Mouse (Mus musculus): ENCODE results near the gene Ttn. TPM values are rescaled to one million over a fixed set of nuclear protein-coding genes. Genes with fewer than 3 reads are reported as not detected.
A peak's percentile ranks its signal among the peaks of the same experiment; 100 is the strongest.

The Ttn gene
- polyA plus RNA-seq, 1 experiment = 0.04 TPM

DNA sequence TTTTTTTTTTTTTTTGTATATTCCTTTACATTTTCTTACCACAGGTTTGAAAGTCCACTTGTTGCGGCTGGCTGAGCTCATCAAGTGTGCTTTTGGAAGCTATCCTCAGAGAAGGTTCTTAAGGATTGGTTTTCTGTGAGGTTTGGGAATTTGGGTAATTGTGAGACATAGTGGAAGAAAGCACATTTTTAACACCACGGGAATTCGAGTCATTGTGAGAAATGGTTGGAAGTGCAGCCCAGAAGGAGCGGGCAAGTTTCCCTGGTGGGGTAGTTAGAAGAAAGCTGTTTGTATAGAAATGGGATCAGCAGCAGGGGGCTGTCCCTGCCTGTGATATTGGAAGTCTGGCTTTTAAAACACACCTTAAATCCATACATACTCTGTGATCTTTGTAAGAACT is 306.4 kb downstream of the Ttn start:
- H3K4me1 ChIP-seq (ENCODE audit: control insufficient read depth, insufficient read depth, low read length) = 0 out of 2 replicates have a peak, but pooled peaks cover 4% of the 10 kb centered on the region
- TF ChIP-seq POLR2A (IDR thresholded peaks at IDR 0.05; ENCODE audit: low read depth, low read length) (no peak), CTCF (IDR thresholded peaks at IDR 0.05; ENCODE audit: borderline replicate concordance, insufficient read depth, low read length) (no peak)
- peak overlapping the region; percentile 99 for H3K4me3 ChIP-seq (ENCODE audit: insufficient read depth, low read length)
- peak overlapping the region; percentile 74 for H3K27ac ChIP-seq (ENCODE audit: insufficient read depth, low read length)

DNA sequence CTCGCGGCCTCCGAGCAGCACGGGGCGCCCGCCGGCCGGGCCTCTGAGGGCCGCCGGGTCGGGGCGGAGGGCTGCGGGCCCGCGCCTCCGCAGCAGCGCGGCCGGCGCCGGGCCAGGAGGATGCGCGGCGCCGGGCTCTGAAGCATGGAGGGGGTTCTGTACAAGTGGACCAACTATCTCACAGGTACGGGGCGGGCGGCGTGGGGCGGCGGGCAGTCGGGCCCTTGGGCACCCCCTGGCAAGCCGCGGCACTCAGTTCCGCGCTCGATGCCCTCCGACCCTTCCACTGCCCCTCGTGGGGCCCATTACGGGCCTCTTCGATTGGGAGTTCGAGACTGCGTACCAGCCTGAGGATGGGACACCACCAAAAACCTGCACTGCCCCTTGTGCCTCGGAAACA is 306.9 kb downstream of the Ttn start:
- TF ChIP-seq CTCF (IDR thresholded peaks at IDR 0.05; ENCODE audit: borderline replicate concordance, insufficient read depth, low read length) (no peak), POLR2A (IDR thresholded peaks at IDR 0.05; ENCODE audit: low read depth, low read length) (no peak)

DNA sequence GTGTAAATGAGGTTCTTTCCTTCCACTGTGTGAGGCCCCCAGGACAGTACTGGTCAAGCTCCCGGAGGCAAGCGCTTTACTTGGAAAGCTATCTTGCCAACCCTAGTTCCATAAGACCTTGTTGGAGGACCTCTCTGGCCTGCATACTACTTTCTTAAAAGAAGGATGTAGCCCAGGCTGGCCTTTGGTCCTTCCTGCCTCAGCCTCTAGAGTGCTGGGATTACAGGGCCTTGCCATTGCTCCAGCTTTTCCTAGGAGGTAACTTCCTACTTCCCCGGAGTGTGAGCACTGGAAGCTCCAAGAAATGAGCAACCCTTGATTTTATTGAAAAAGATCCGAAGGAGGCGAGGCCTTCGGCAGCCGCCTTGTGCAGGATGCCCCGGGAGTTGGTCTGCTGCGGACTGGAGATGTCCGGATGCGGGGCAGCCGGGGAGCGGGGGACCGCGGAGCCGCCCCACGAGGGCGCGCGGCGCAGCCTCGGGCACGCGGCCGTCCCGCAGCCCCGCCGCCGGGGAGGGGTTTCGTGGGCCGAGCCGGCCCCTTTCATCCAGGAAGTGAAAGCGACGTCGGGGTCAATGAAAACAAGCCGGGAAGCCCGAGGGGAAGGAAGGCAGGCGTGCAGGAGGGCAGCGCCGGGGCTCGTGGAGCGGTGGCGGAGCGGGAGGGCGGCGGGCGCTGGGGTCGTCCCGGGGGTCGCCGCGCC is 307.5 kb downstream of the Ttn start, which contains the start of gene Plekha3:
Plekha3 (plus strand) TSS at position 557 of the 703 bp plus-strand sequence.
- TF ChIP-seq POLR2A (IDR thresholded peaks at IDR 0.05; ENCODE audit: low read depth, low read length) (peak; percentile 68), CTCF (IDR thresholded peaks at IDR 0.05; ENCODE audit: borderline replicate concordance, insufficient read depth, low read length) (no peak)
- 0 out of 2 replicates have a peak, but pooled peaks cover 4% of the 10 kb centered on the region for H3K4me1 ChIP-seq (ENCODE audit: control insufficient read depth, insufficient read depth, low read length)
- H3K4me3 ChIP-seq (ENCODE audit: insufficient read depth, low read length) = peak within 1 kb of the TSS; percentile 99
- peak within 1 kb of the TSS; percentile 74 for H3K27ac ChIP-seq (ENCODE audit: insufficient read depth, low read length)

More for the DNA sequence above, 306.9 kb downstream of the Ttn start:
- peak overlapping the region; percentile 99 for H3K4me3 ChIP-seq (ENCODE audit: insufficient read depth, low read length)
- no peak overlapping the region for H3K27ac ChIP-seq (ENCODE audit: insufficient read depth, low read length)
- H3K4me1 ChIP-seq (ENCODE audit: control insufficient read depth, insufficient read depth, low read length) = 0 out of 2 replicates have a peak, but pooled peaks cover 4% of the 10 kb centered on the region

DNA sequence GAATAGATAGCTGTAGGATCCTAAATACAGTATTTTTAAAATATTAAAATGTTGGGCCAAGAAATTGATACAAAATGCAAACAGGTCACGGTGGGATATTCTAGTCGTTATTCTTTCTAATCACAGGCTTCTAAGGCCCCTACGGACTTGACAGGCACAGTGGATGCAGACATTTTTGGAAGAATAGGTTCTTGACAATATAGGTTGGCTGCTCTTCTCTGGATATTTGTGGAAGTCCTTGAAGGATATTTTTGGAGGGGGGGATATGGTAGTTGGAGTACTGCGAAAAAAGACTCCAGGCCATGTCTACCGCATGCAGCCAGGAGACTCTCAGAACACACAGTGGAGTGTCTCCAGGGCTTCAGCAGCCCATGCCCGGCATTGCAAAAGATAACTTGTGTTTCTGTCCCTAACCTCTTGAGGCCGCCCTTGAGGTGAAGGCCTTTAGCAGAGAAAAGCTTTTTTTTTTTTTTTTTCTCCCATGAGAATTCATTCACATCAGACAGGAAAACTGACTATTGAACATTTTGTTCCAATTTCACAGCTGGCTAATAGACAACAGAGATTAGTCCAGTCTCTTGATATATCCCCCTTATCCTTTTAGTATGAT is 308.8 kb downstream of the Ttn start:
- TF ChIP-seq POLR2A (IDR thresholded peaks at IDR 0.05; ENCODE audit: low read depth, low read length) (no peak), CTCF (IDR thresholded peaks at IDR 0.05; ENCODE audit: borderline replicate concordance, insufficient read depth, low read length) (no peak)
- Histone ChIP-seq H3K4me3 (ENCODE audit: insufficient read depth, low read length) (no peak overlapping the region), H3K4me1 (ENCODE audit: control insufficient read depth, insufficient read depth, low read length) (0 out of 2 replicates have a peak, but pooled peaks cover 4% of the 10 kb centered on the region), H3K27ac (ENCODE audit: insufficient read depth, low read length) (no peak overlapping the region)

DNA sequence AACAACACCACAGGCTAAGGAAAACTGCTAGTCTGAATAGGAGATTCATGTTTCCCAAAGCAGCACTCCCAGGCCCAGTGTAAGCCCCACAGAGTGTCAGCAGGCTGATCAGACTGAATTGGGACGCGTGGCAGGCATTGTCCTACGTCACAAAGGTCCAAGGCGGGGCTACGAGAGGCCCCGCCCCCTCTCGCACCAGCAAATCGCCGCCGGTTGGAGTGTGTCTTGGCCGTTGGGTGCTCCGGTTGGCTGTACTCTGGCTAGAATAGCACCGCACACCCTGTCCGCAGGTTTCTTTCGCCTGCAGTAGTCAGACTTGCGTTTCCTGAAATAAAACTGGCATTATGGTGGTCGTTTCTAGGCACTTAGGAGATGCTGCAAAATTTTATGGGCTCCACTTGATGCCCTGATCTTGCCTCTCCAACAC is 309.4 kb downstream of the Ttn start, which contains the start of gene Fkbp7:
Fkbp7 (minus strand) TSS at position 151 of the 427 bp plus-strand sequence.
- TF ChIP-seq CTCF (IDR thresholded peaks at IDR 0.05; ENCODE audit: borderline replicate concordance, insufficient read depth, low read length) (no peak), POLR2A (IDR thresholded peaks at IDR 0.05; ENCODE audit: low read depth, low read length) (peak; percentile 99)
- peak within 1 kb of the TSS; percentile 76 for H3K27ac ChIP-seq (ENCODE audit: insufficient read depth, low read length)
- H3K4me1 ChIP-seq (ENCODE audit: control insufficient read depth, insufficient read depth, low read length) = 0 out of 2 replicates have a peak, but pooled peaks cover 4% of the 10 kb centered on the region
- H3K4me3 ChIP-seq (ENCODE audit: insufficient read depth, low read length) = peak within 1 kb of the TSS; percentile 55

DNA sequence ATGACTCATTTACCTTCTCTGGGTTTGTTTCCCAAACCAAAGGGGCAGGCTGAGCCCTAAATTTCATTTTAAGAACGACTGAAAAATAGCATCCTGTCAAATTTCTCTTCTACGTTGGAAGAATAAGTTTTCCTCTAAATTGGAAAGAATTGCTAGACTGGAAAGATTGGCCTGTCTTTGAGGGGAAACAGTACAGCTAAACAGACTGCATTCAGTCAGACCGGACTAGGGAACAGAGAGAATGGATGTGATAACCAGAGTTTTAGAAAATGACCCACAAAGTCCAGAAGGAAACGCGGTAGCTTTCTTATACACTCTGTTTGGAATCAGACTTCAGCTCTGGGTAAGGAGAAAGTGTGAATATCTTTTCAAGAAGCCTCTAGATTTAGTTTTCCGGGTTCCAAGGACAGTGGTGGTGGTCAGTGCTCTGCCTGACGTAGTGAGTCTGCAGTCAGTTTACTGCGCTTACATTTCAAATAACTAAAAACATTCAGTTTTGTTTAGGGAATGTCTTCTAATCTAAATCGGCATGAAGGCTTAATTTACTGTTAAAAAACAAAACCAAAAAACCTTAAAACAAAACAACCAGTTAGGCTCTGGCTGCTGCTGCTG is 310.1 kb downstream of the Ttn start:
- Histone ChIP-seq H3K4me1 (ENCODE audit: control insufficient read depth, insufficient read depth, low read length) (peaks cover 8% of the 10 kb centered on the region; the same call in 1 of the 2 replicates), H3K27ac (ENCODE audit: insufficient read depth, low read length) (peak overlapping the region; percentile 76), H3K4me3 (ENCODE audit: insufficient read depth, low read length) (peak overlapping the region; percentile 55)
- TF ChIP-seq CTCF (IDR thresholded peaks at IDR 0.05; ENCODE audit: borderline replicate concordance, insufficient read depth, low read length) (no peak), POLR2A (IDR thresholded peaks at IDR 0.05; ENCODE audit: low read depth, low read length) (no peak)

DNA sequence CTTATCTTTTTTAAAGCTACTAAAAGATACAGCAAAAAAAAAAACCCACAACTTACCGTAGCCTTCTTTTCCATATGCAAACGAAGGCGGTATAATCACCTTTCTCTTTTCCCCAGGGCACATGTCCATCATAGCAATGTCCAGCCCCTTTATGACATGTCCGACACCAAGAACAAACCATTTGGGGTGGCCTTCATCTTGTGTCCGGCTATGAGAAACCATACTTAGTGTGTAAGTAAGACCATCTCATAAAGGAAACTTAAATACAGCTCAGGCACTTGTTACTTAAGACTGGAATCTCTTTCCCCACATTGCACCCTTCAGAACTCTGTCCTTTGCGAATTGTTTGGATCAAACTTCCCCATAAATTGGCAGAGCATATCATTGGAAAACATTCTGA is 310.7 kb downstream of the Ttn start:
- H3K4me3 ChIP-seq (ENCODE audit: insufficient read depth, low read length) = peak overlapping the region; percentile 55
- TF ChIP-seq POLR2A (IDR thresholded peaks at IDR 0.05; ENCODE audit: low read depth, low read length) = no peak
- TF ChIP-seq CTCF (IDR thresholded peaks at IDR 0.05; ENCODE audit: borderline replicate concordance, insufficient read depth, low read length) = no peak
- peak overlapping the region; percentile 76; the same call in 1 of the 2 replicates for H3K27ac ChIP-seq (ENCODE audit: insufficient read depth, low read length)
- H3K4me1 ChIP-seq (ENCODE audit: control insufficient read depth, insufficient read depth, low read length) = peaks cover 8% of the 10 kb centered on the region; the same call in 1 of the 2 replicates

DNA sequence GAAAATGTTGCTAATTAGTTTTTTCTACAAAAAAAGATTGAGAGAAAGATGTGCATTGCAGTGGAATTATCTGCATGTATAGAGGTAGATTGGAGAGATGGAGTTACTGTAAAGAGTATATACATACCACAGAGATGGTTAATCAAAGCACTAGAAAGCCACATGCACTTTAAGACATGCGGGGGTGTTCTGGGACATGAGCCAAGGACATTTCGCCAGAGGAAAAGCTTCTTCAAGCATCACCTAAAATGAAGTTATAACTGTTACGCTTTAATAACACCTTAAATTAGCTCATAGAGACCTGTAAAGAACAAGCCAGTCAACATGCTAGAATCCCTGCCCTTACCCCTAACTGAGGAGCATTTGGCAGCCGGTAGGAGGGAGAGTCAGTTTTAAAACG is 315.1 kb downstream of the Ttn start:
- TF ChIP-seq POLR2A (IDR thresholded peaks at IDR 0.05; ENCODE audit: low read depth, low read length) = no peak
- no peak for TF ChIP-seq CTCF (IDR thresholded peaks at IDR 0.05; ENCODE audit: borderline replicate concordance, insufficient read depth, low read length)
- H3K4me1 ChIP-seq (ENCODE audit: control insufficient read depth, insufficient read depth, low read length) = peaks cover 5% of the 10 kb centered on the region; the same call in 1 of the 2 replicates
- no peak overlapping the region for H3K27ac ChIP-seq (ENCODE audit: insufficient read depth, low read length)

DNA sequence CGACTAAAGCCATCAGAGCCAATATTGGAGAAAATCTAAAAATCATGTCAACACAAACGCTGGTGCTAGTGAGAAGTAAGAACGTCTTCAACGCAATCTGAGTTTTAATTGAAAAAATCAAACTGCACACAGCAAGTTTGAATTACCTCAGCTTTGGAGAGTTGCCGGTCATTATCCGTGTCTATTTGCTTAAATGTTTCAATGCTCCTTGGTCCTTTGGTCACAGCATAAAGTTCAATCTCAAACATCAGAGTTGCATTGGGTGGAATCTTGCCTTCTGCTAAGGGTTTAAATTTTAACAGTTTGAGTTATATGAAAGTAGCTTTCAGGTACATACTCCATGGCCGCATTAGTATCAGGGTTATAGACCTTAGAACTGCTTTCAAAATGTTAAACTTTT is 316.8 kb downstream of the Ttn start:
- TF ChIP-seq CTCF (IDR thresholded peaks at IDR 0.05; ENCODE audit: borderline replicate concordance, insufficient read depth, low read length) (no peak), POLR2A (IDR thresholded peaks at IDR 0.05; ENCODE audit: low read depth, low read length) (no peak)
- Histone ChIP-seq H3K27ac (ENCODE audit: insufficient read depth, low read length) (no peak overlapping the region), H3K4me1 (ENCODE audit: control insufficient read depth, insufficient read depth, low read length) (peaks cover 5% of the 10 kb centered on the region; the same call in 1 of the 2 replicates), H3K4me3 (ENCODE audit: insufficient read depth, low read length) (no peak overlapping the region)

More for the DNA sequence above, 315.1 kb downstream of the Ttn start:
- no peak overlapping the region for H3K4me3 ChIP-seq (ENCODE audit: insufficient read depth, low read length)
